Mouse (Mus musculus) forebrain, postnatal 0 days (tissue): ENCODE results near the gene Scyl3. TPM values are rescaled to one million over a fixed set of nuclear protein-coding genes. Genes with fewer than 3 reads are reported as not detected.

ENCODE experiments used
- ATAC-seq: fragments of 200-750 bp; cut with Nextera tagmentation; 2 replicates; pipeline ENCODE4 v1.8.0; 2017; ENCODE audit warnings: mild to moderate bottlenecking, moderate library complexity
- DNase-seq: peaks from one replicate; pipeline ENCODE4 v3.0.0-alpha.2; 2015
- H3K27ac ChIP-seq: fragments of 300-500 bp; sonication (generic); 2 replicates; pipeline ENCODE4 v1.5.1; 2014; ENCODE audit warnings: low read depth, mild to moderate bottlenecking, antibody characterized with exemption, low read length, moderate library complexity, mixed read lengths
- H3K27me3 ChIP-seq: fragments of 300-500 bp; sonication (generic); 2 replicates; pipeline ENCODE4 v1.6.1; 2014; ENCODE audit warnings: mild to moderate bottlenecking, low read length, mixed read lengths; ENCODE audit not compliant: insufficient read depth
- H3K36me3 ChIP-seq: fragments of 300-500 bp; sonication (generic); 2 replicates; pipeline ENCODE4 v1.6.1; 2014; ENCODE audit warnings: mild to moderate bottlenecking, moderate library complexity; ENCODE audit not compliant: insufficient read depth
- H3K4me1 ChIP-seq: fragments of 300-500 bp; sonication (generic); 2 replicates; pipeline ENCODE4 v1.6.1; 2014; ENCODE audit warnings: antibody characterized with exemption; ENCODE audit not compliant: insufficient read depth
- H3K4me2 ChIP-seq: fragments of 300-500 bp; sonication (generic); 2 replicates; pipeline ENCODE4 v1.6.1; 2014; ENCODE audit warnings: low read depth, mild to moderate bottlenecking, moderate library complexity
- H3K4me3 ChIP-seq: fragments of 300-500 bp; sonication (generic); 2 replicates; pipeline ENCODE4 v1.5.1; 2014; ENCODE audit warnings: low read depth, low read length, mixed read lengths
- H3K9ac ChIP-seq: fragments of 300-500 bp; sonication (generic); 2 replicates; pipeline ENCODE4 v1.6.1; 2014; ENCODE audit warnings: mild to moderate bottlenecking
- H3K9me3 ChIP-seq: fragments of 300-500 bp; sonication (generic); 2 replicates; pipeline ENCODE4 v1.6.1; 2016; ENCODE audit warnings: low read length
- CTCF ChIP-seq: sonication (generic); IDR thresholded peaks from 2 replicates; pipeline ENCODE4 v1.5.1; 2016; ENCODE audit warnings: antibody characterized with exemption, control low read depth, low read depth
- WGBS: fragments of 180-500 bp; shearing (Covaris S2); extraction: QIAGEN DNeasy Blood & Tissue Kit; methylation state at CpG from one replicate; pipeline ENCODE4 v1.1.7; 2014; 5-methylcytosine and 5-hydroxymethylcytosine counted together
- polyA plus RNA-seq: library from polyadenylated mRNA; unstranded; fragments of >200 nt; fragmentation: Nextera tagmentation; extraction: Ambion mirVana; gene quantifications from 2 replicates; pipeline ENCODE4 v1.2.1, GENCODE M21; 2015
- total RNA-seq: library from RNA; depleted of rRNA; stranded (reverse); fragments of >200 nt; gene quantifications from 2 replicates; pipeline ENCODE4 v1.2.3, GENCODE M21; 2014; rRNA removed

Gene Scyl3
- total RNA-seq (17.1 and 29.6 TPM in 2 replicates), polyA plus RNA-seq (9.0 and 11.3 TPM in 2 replicates)

- Histone ChIP-seq H3K9ac (peak within 1 kb of the TSS; percentile 92), H3K4me1 (peaks cover 17% of the 10 kb centered on the region), H3K9me3 (no peaks in the 10 kb centered on the region), H3K4me3 (peak within 1 kb of the TSS; percentile 89), H3K4me2 (peak within 1 kb of the TSS; percentile 78), H3K27ac (peak within 1 kb of the TSS; percentile 94), H3K27me3 (no peaks in the 10 kb centered on the region), H3K36me3 (peaks cover 8% of the 10 kb centered on the region)
- ATAC-seq = no peak
- no peak for DNase-seq
- 71% methylated on average over 7 of the region's 7 CpGs for WGBS
- TF ChIP-seq CTCF = no peak
These were observed at the start of gene Scyl3 for GRCm38 (mm10) chr1:163928846-163929245. Gene Scyl3, plus strand, starts transcription at chr1:163929100.

DNA sequence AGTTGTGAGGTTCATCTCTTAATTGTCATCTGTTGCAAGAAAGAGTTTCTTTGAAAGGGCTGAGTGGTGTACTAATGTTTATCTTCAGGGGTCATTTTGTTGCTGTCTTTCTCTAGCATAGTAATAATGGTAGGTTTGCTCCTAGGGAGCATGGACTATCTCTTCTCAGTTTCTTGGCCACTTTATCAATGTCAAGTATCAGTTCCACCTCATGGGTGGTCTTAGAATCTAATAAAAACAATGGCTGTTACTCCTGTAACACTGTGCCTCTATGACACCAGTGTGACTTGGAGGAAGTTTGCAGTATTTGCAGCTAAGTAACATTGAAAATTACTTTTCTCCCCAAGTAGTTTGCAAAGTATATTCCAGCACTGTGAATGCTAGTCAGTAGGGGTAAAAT lies 39.3 kb upstream of the Scyl3 start:
- no peak overlapping the region for H3K27ac ChIP-seq
- no peak overlapping the region for H3K4me2 ChIP-seq
- H3K4me1 ChIP-seq = no peaks in the 10 kb centered on the region
- H3K27me3 ChIP-seq = no peaks in the 10 kb centered on the region
- no peak for TF ChIP-seq CTCF
- no peak overlapping the region for H3K9ac ChIP-seq
- H3K36me3 ChIP-seq = peaks cover 6% of the 10 kb centered on the region
- no peak for ATAC-seq
- DNase-seq = no peak
- no peaks in the 10 kb centered on the region for H3K9me3 ChIP-seq
- H3K4me3 ChIP-seq = no peak overlapping the region

- no peak overlapping the region for H3K27ac ChIP-seq
- whole genome bisulfite sequencing = 89% methylated on average over 5 of the region's 5 CpGs
- H3K4me2 ChIP-seq = no peak overlapping the region
- H3K27me3 ChIP-seq = no peaks in the 10 kb centered on the region
- no peak overlapping the region for H3K9ac ChIP-seq
- no peaks in the 10 kb centered on the region for H3K9me3 ChIP-seq
- DNase-seq (no peak), ATAC-seq (no peak)
- no peak for TF ChIP-seq CTCF
- H3K4me1 ChIP-seq = no peaks in the 10 kb centered on the region
- H3K36me3 ChIP-seq = no peaks in the 10 kb centered on the region; the same call in none of the 2 replicates
- no peak overlapping the region for H3K4me3 ChIP-seq
These were observed 35.6 kb upstream of the Scyl3 start for GRCm38 (mm10) chr1:163893294-163893693.

GRCm38 (mm10) chr1:163893774-163894527 lies 34.9 kb upstream of the Scyl3 start:
- Histone ChIP-seq H3K4me1 (no peaks in the 10 kb centered on the region), H3K9ac (no peak overlapping the region), H3K36me3 (no peaks in the 10 kb centered on the region; the same call in 1 of the 2 replicates), H3K9me3 (no peaks in the 10 kb centered on the region), H3K27ac (no peak overlapping the region), H3K4me2 (no peak overlapping the region), H3K4me3 (no peak overlapping the region), H3K27me3 (no peaks in the 10 kb centered on the region)
- 60% methylated on average over 11 of the region's 11 CpGs for WGBS
- DNase-seq (no peak), ATAC-seq (no peak)
- TF ChIP-seq CTCF = no peak

DNA sequence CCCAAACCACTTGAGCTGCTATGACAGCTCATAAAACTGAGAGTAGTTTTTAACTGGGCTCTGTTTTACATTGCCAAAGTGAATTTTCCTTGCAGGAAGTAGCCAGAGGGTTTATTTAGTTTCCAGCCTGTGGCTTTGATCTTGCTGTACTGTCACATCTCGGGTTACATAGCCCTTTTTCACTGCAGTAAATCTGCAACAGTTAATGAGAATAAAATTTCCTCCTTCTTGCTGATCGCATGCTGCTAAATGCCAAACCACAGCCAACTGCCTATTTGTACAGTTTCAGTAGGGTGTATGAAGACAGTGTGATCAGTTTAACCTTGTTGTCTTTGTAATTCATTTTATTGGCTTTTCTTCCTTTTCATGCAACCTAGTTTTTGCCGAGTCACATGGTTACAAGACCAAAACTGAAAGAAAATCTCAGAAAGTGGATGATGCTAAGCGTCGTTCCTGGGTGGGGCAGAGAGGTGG lies 30.6 kb upstream of the Scyl3 start:
- no peak for TF ChIP-seq CTCF
- peaks cover 12% of the 10 kb centered on the region for H3K36me3 ChIP-seq
- no peak overlapping the region for H3K27ac ChIP-seq
- no peak overlapping the region for H3K4me3 ChIP-seq
- no peaks in the 10 kb centered on the region for H3K27me3 ChIP-seq
- DNase-seq (no peak), ATAC-seq (no peak)
- H3K4me2 ChIP-seq = no peak overlapping the region
- no peaks in the 10 kb centered on the region for H3K4me1 ChIP-seq
- 51% methylated on average over 5 of the region's 5 CpGs for WGBS
- H3K9ac ChIP-seq = no peak overlapping the region
- H3K9me3 ChIP-seq = no peaks in the 10 kb centered on the region

- no peak for TF ChIP-seq CTCF
- no peak overlapping the region for H3K9ac ChIP-seq
- WGBS = 95% methylated on average over 2 of the region's 2 CpGs
- no peaks in the 10 kb centered on the region for H3K27me3 ChIP-seq
- H3K27ac ChIP-seq = no peak overlapping the region
- H3K36me3 ChIP-seq = peaks cover 12% of the 10 kb centered on the region
- no peaks in the 10 kb centered on the region for H3K4me1 ChIP-seq
- no peak overlapping the region for H3K4me3 ChIP-seq
- DNase-seq (no peak), ATAC-seq (no peak)
- H3K9me3 ChIP-seq = no peaks in the 10 kb centered on the region
- H3K4me2 ChIP-seq = no peak overlapping the region
These were observed 29.3 kb upstream of the Scyl3 start for GRCm38 (mm10) chr1:163899575-163899974.

GRCm38 (mm10) chr1:163900168-163900567 lies 28.7 kb upstream of the Scyl3 start:
- Histone ChIP-seq H3K9me3 (no peaks in the 10 kb centered on the region), H3K4me1 (no peaks in the 10 kb centered on the region), H3K36me3 (peaks cover 12% of the 10 kb centered on the region), H3K27ac (no peak overlapping the region), H3K9ac (no peak overlapping the region), H3K27me3 (no peaks in the 10 kb centered on the region), H3K4me3 (no peak overlapping the region), H3K4me2 (no peak overlapping the region)
- DNase-seq (no peak), ATAC-seq (no peak)
- WGBS = 88% methylated on average over 2 of the region's 2 CpGs
- no peak for TF ChIP-seq CTCF
